ENCODE assay signal across 24 mouse cellular contexts in genomic region chr12:69400367-69400766, GRCm38 (mm10). TPM values are rescaled to one million over a fixed set of nuclear protein-coding genes. Genes with fewer than 3 reads are reported as not detected.
"Had no signal": no experiment of that assay in that cellular context is flagged by ENCODE, and none has a peak within 500 bp of the region (broad histone marks: within the 10 kb centered on the region; RNA-seq: fewer than 3 reads in every experiment).

No protein-coding gene starts in this region.

- H3K36me3 ChIP-seq: heart, embryonic 10.5 days; heart, embryonic 12.5 days; hindbrain, embryonic 13.5 days; hindbrain, embryonic 15.5 days; limb, embryonic 10.5 days; limb, embryonic 12.5 days; liver, embryonic 13.5 days; liver, embryonic 15.5 days had no signal

- ATAC-seq: hindbrain, postnatal 0 days; intestine, embryonic 16.5 days had no signal

- H3K4me1 ChIP-seq: heart, embryonic 10.5 days; hindbrain, embryonic 13.5 days; hindbrain, embryonic 15.5 days; liver, embryonic 13.5 days; liver, embryonic 15.5 days had no signal

- H3K27me3 ChIP-seq: heart, embryonic 12.5 days; hindbrain, embryonic 13.5 days; hindbrain, embryonic 15.5 days; limb, embryonic 12.5 days; liver, embryonic 13.5 days; liver, embryonic 15.5 days had no signal

- H3K4me2 ChIP-seq: heart, embryonic 12.5 days; hindbrain, embryonic 13.5 days; hindbrain, embryonic 15.5 days; limb, embryonic 12.5 days; liver, embryonic 11.5 days; liver, embryonic 13.5 days; liver, embryonic 15.5 days had no signal

- DNase-seq: gastrocnemius, postnatal 25 days; heart, postnatal 10 days; heart, postnatal 36 days; kidney, adult 11 months; kidney, adult 8-10 months; kidney, postnatal 10 days; kidney, postnatal 25 days; kidney, postnatal 4 days; liver; liver, embryonic 13.5 days; liver, postnatal 0 days had no signal

- H3K4me3 ChIP-seq: heart, embryonic 10.5 days; heart, embryonic 12.5 days; hindbrain, embryonic 13.5 days; hindbrain, embryonic 15.5 days; layer of hippocampus, adult 2 months; left cerebral cortex, adult 2 months; limb, embryonic 10.5 days; limb, embryonic 12.5 days; liver, embryonic 13.5 days; liver, embryonic 15.5 days had no signal

- H3K9ac ChIP-seq: heart, embryonic 12.5 days; hindbrain, embryonic 13.5 days; hindbrain, embryonic 15.5 days; limb, embryonic 12.5 days; liver, embryonic 13.5 days; liver, embryonic 15.5 days; liver, postnatal 0 days had no signal

- H3K9me3 ChIP-seq: heart, embryonic 10.5 days; heart, embryonic 12.5 days; hindbrain, embryonic 13.5 days; hindbrain, embryonic 15.5 days; limb, embryonic 10.5 days; limb, embryonic 12.5 days; liver, embryonic 13.5 days; liver, embryonic 15.5 days had no signal

- H3K27ac ChIP-seq: heart, embryonic 10.5 days; hindbrain, embryonic 13.5 days; hindbrain, embryonic 15.5 days; hindbrain, postnatal 0 days; layer of hippocampus, adult 2 months; left cerebral cortex, adult 2 months; limb, embryonic 10.5 days; limb, embryonic 12.5 days; liver, embryonic 13.5 days; liver, embryonic 15.5 days had no signal

RNA-seq across cellular contexts. Expression of gene Gm9887, which starts 28.1 kb away (rescaled TPM):
- total RNA-seq: gastrocnemius, adult 18-20 months; gastrocnemius, postnatal 25 days; heart, postnatal 36 days; hindbrain, postnatal 0 days had no signal
